Mouse (Mus musculus): ENCODE data around the gene Cd2ap. TPM values are rescaled to one million over a fixed set of nuclear protein-coding genes. Genes with fewer than 3 reads are reported as not detected.

Gene Cd2ap
- polyA plus RNA-seq, 1 experiment from 2014 or later = 37.4 TPM

- no peaks in the 10 kb centered on the region for H3K36me3 ChIP-seq (ENCODE audit: control insufficient read depth, insufficient read depth)
Measured at GRCm38 (mm10) chr17:42887282-42887707, 10.8 kb upstream of the Cd2ap start.

GRCm38 (mm10) chr17:42885091-42885501 lies 8.6 kb upstream of the Cd2ap start:
- no peaks in the 10 kb centered on the region for H3K36me3 ChIP-seq (ENCODE audit: control insufficient read depth, insufficient read depth)
- H3K4me2 ChIP-seq (replicated peaks; ENCODE audit: low read depth) = peak overlapping the region; percentile 46
- H3K27me3 ChIP-seq (replicated peaks; ENCODE audit: control insufficient read depth, insufficient read depth, low read length) = no peaks in the 10 kb centered on the region
- no peak overlapping the region for H3K4me3 ChIP-seq (ENCODE audit: low read depth, low read length)
- H3K4me1 ChIP-seq (replicated peaks; ENCODE audit: control insufficient read depth, insufficient read depth, low read length) = no peaks in the 10 kb centered on the region
- peak overlapping the region; percentile 82 for H3K27ac ChIP-seq (ENCODE audit: low read depth, low read length)
- TF ChIP-seq CTCF (IDR thresholded peaks at IDR 0.05; ENCODE audit: low read depth) = no peak
- no peak overlapping the region for H3K9ac ChIP-seq (ENCODE audit: low read depth, low read length)
- 22% methylated on average over 7 of the region's 7 CpGs for WGBS
- ATAC-seq = peak; percentile 64
- H3K9me3 ChIP-seq (ENCODE audit: control insufficient read depth) = no peaks in the 10 kb centered on the region

More at GRCm38 (mm10) chr17:42887282-42887707, 10.8 kb upstream of the Cd2ap start:
- Histone ChIP-seq H3K9ac (ENCODE audit: low read depth, low read length) (no peak overlapping the region), H3K9me3 (ENCODE audit: control insufficient read depth) (no peaks in the 10 kb centered on the region), H3K4me1 (replicated peaks; ENCODE audit: control insufficient read depth, insufficient read depth, low read length) (no peaks in the 10 kb centered on the region), H3K4me2 (replicated peaks; ENCODE audit: low read depth) (no peak overlapping the region), H3K27me3 (replicated peaks; ENCODE audit: control insufficient read depth, insufficient read depth, low read length) (no peaks in the 10 kb centered on the region), H3K27ac (ENCODE audit: low read depth, low read length) (no peak overlapping the region), H3K4me3 (ENCODE audit: low read depth, low read length) (no peak overlapping the region)
- ATAC-seq = no peak
- TF ChIP-seq CTCF (IDR thresholded peaks at IDR 0.05; ENCODE audit: low read depth) = no peak
- WGBS = 85% methylated on average over 4 of the region's 4 CpGs

- ATAC-seq = no peak; the same call in 1 of the 2 replicates
Measured at GRCm38 (mm10) chr17:42884382-42884781, 7.9 kb upstream of the Cd2ap start.

DNA sequence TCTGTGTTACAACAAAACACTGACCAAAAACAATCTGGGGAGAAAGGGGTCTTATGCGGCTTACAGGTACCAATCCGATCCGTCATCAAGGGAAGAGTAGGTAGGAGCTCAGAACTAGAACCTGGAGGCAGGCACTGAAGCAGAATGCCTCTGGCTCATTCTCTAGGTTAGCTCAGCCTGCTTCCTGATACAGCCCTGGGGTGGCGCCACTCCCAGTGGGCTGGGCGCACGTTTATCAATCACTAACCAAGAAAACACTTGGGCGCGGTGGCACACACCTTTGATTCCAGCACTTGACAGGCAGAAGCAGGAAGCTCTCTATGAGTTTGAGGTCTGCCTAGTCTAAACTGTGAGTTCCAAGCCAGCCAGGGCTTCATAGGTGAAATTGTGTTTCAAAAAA lies 7.3 kb upstream of the Cd2ap start:
- Histone ChIP-seq H3K4me3 (ENCODE audit: low read depth, low read length) (peak overlapping the region; percentile 15), H3K36me3 (ENCODE audit: control insufficient read depth, insufficient read depth) (no peaks in the 10 kb centered on the region), H3K27me3 (replicated peaks; ENCODE audit: control insufficient read depth, insufficient read depth, low read length) (no peaks in the 10 kb centered on the region), H3K4me2 (replicated peaks; ENCODE audit: low read depth) (peak overlapping the region; percentile 55), H3K4me1 (replicated peaks; ENCODE audit: control insufficient read depth, insufficient read depth, low read length) (no peaks in the 10 kb centered on the region), H3K9me3 (ENCODE audit: control insufficient read depth) (no peaks in the 10 kb centered on the region), H3K27ac (ENCODE audit: low read depth, low read length) (peak overlapping the region; percentile 82), H3K9ac (ENCODE audit: low read depth, low read length) (0 out of 2 replicates have a peak overlapping the region, but pooled peaks have one; percentile 7)
- WGBS = 57% methylated on average over 8 of the region's 8 CpGs
- TF ChIP-seq CTCF (IDR thresholded peaks at IDR 0.05; ENCODE audit: low read depth) = peak; percentile 64
- ATAC-seq = peak; percentile 83

More at GRCm38 (mm10) chr17:42884382-42884781, 7.9 kb upstream of the Cd2ap start:
- TF ChIP-seq CTCF (IDR thresholded peaks at IDR 0.05; ENCODE audit: low read depth) = no peak
- no peak overlapping the region for H3K4me3 ChIP-seq (ENCODE audit: low read depth, low read length)
- H3K27me3 ChIP-seq (replicated peaks; ENCODE audit: control insufficient read depth, insufficient read depth, low read length) = no peaks in the 10 kb centered on the region
- H3K4me2 ChIP-seq (replicated peaks; ENCODE audit: low read depth) = no peak overlapping the region
- no peaks in the 10 kb centered on the region for H3K4me1 ChIP-seq (replicated peaks; ENCODE audit: control insufficient read depth, insufficient read depth, low read length)
- H3K27ac ChIP-seq (ENCODE audit: low read depth, low read length) = peak overlapping the region; percentile 82; the same call in 1 of the 2 replicates
- WGBS = 14% methylated on average over 4 of the region's 4 CpGs
- H3K9me3 ChIP-seq (ENCODE audit: control insufficient read depth) = no peaks in the 10 kb centered on the region
- no peak overlapping the region for H3K9ac ChIP-seq (ENCODE audit: low read depth, low read length)
- no peaks in the 10 kb centered on the region for H3K36me3 ChIP-seq (ENCODE audit: control insufficient read depth, insufficient read depth)

DNA sequence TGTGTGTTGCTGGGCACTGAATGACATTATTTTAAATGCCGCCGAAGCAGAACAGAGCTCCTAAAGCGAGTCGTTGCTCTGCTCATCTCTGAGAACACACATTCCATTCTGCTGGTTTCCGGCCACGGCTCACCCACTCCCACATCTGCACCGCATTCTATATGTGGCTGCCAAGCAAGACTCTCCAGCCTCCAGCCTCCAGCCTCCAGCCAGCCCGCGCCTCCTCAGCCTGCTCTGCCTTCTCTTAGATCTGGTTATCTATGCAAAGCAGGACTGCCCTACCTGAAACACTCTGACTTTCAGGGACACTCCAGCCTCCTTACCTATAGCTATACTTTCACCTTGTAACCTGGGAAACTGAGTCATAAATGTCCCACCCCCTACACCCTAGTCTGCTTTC lies 6.8 kb upstream of the Cd2ap start:
- Histone ChIP-seq H3K27ac (ENCODE audit: low read depth, low read length) (peak overlapping the region; percentile 82), H3K27me3 (replicated peaks; ENCODE audit: control insufficient read depth, insufficient read depth, low read length) (no peaks in the 10 kb centered on the region), H3K4me2 (replicated peaks; ENCODE audit: low read depth) (peak overlapping the region; percentile 55), H3K4me1 (replicated peaks; ENCODE audit: control insufficient read depth, insufficient read depth, low read length) (no peaks in the 10 kb centered on the region), H3K4me3 (ENCODE audit: low read depth, low read length) (peak overlapping the region; percentile 15), H3K36me3 (ENCODE audit: control insufficient read depth, insufficient read depth) (no peaks in the 10 kb centered on the region), H3K9me3 (ENCODE audit: control insufficient read depth) (no peaks in the 10 kb centered on the region), H3K9ac (ENCODE audit: low read depth, low read length) (0 out of 2 replicates have a peak overlapping the region, but pooled peaks have one; percentile 7)
- peak; percentile 56 for ATAC-seq
- no peak for TF ChIP-seq CTCF (IDR thresholded peaks at IDR 0.05; ENCODE audit: low read depth)
- 33% methylated on average over 9 of the region's 9 CpGs for WGBS

GRCm38 (mm10) chr17:42882873-42883272 lies 6.4 kb upstream of the Cd2ap start:
- no peaks in the 10 kb centered on the region for H3K4me1 ChIP-seq (replicated peaks; ENCODE audit: control insufficient read depth, insufficient read depth, low read length)
- H3K27me3 ChIP-seq (replicated peaks; ENCODE audit: control insufficient read depth, insufficient read depth, low read length) = no peaks in the 10 kb centered on the region
- WGBS = 80% methylated on average over 1 of the region's 1 CpGs
- H3K27ac ChIP-seq (ENCODE audit: low read depth, low read length) = peak overlapping the region; percentile 82; the same call in 1 of the 2 replicates
- no peaks in the 10 kb centered on the region for H3K36me3 ChIP-seq (ENCODE audit: control insufficient read depth, insufficient read depth)
- peak overlapping the region; percentile 55 for H3K4me2 ChIP-seq (replicated peaks; ENCODE audit: low read depth)
- peak; percentile 48 for TF ChIP-seq CTCF (IDR thresholded peaks at IDR 0.05; ENCODE audit: low read depth)
- H3K9me3 ChIP-seq (ENCODE audit: control insufficient read depth) = no peaks in the 10 kb centered on the region
- 0 out of 2 replicates have a peak overlapping the region, but pooled peaks have one; percentile 7 for H3K9ac ChIP-seq (ENCODE audit: low read depth, low read length)
- no peak for ATAC-seq
- no peak overlapping the region for H3K4me3 ChIP-seq (ENCODE audit: low read depth, low read length)

Data from intestine, postnatal 0 days (tissue).